ENCODE assay signal across 8 mouse cellular contexts in the genomic region with DNA sequence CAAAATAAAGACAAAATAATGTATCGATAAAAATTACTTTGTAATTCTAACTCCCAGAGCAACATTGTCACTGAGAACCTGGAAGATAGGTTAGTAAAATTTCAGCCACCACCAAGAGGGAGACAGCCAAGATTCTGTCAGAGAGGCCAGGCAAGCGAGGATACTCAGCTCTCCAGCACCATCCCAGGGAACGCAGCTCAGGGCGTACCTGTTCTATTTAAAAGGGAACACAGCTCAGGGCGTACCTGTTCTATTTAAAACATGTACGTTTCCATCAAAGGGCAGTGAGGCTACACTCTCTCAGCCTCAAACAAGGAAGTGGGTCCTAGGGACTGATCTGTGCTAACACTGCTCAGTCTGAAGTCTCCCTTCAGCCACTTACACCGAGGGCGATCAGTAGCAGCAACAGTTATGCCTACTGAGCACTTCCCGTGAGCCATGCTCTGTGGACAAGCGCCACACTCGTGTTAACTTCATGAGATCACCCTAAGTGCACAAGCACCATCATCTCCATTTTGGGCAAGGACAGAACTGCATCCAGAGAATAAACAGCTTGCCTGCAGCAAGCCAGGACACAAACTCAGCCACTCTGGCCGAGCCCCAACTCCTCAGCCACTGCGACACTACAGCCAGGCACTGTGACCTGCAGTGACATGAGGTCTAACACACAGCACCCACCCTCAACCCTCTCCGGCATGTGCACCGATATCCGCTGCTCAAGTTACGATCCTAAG. TPM values are rescaled to one million over a fixed set of nuclear protein-coding genes. Genes with fewer than 3 reads are reported as not detected.
DNase-seq lines count a peak whose midpoint lies in the region; ATAC-seq and TF ChIP-seq lines count a peak whose summit lies in the region.

No protein-coding gene starts in this region.

- H3K27me3 ChIP-seq in cerebellum, adult 2 months (ENCODE audit: control insufficient read depth, insufficient read depth, low read length): no peaks in the 10 kb centered on the region
- no peaks in the 10 kb centered on the region for H3K27me3 ChIP-seq in forebrain, embryonic 16.5 days (replicated peaks; ENCODE audit: control insufficient read depth, insufficient read depth, low read length)
- no peaks in the 10 kb centered on the region for H3K27me3 ChIP-seq in midbrain, embryonic 14.5 days (ENCODE audit: control insufficient read depth, insufficient read depth, low read length)
- H3K27me3 ChIP-seq in thymus, adult 2 months (ENCODE audit: control insufficient read depth, insufficient read depth, low read length): no peaks in the 10 kb centered on the region

- ATAC-seq in forebrain, embryonic 16.5 days: no peak
- ATAC-seq in midbrain, embryonic 14.5 days (ENCODE audit: low FRiP score, low TSS enrichment): no peak

- no peaks in the 10 kb centered on the region for H3K9me3 ChIP-seq in forebrain, embryonic 16.5 days (ENCODE audit: control insufficient read depth, low read length)
- H3K9me3 ChIP-seq in midbrain, embryonic 14.5 days (ENCODE audit: control insufficient read depth, low read length): no peaks in the 10 kb centered on the region

- peak overlapping the region; percentile 91 for H3K27ac ChIP-seq in layer of hippocampus, adult 2 months
- peak overlapping the region; percentile 89 for H3K27ac ChIP-seq in cerebellum, adult 2 months (ENCODE audit: insufficient read depth, low read length)
- no peak overlapping the region for H3K27ac ChIP-seq in forebrain, embryonic 16.5 days (ENCODE audit: low read length)
- no peak overlapping the region for H3K27ac ChIP-seq in midbrain, embryonic 14.5 days (replicated peaks; ENCODE audit: low read depth, low read length)
- H3K27ac ChIP-seq in thymus, adult 2 months (ENCODE audit: control insufficient read depth, insufficient read depth, low read length): no peak overlapping the region

- DNase-seq in layer of hippocampus, adult 2 months (ENCODE audit: low spot score in 2 of 2): no peak
- no peak for DNase-seq in layer of hippocampus, adult 9-10 months (ENCODE audit: low spot score)
- DNase-seq in cerebellum, adult 2 months: peak; percentile 77 to 78
- DNase-seq in midbrain, embryonic 14.5 days: no peak
- DNase-seq in thymus, adult 2 months: no peak
- DNase-seq in spleen, postnatal 36 days (ENCODE audit: low spot score in 2 of 2): no peak
- DNase-seq in right cerebral cortex, postnatal 14 days: no peak

- H3K4me3 ChIP-seq in layer of hippocampus, adult 2 months: peak overlapping the region; percentile 66
- peak overlapping the region; percentile 90 for H3K4me3 ChIP-seq in cerebellum, adult 2 months (replicated peaks; ENCODE audit: insufficient read depth, low read depth, low read length)
- no peak overlapping the region for H3K4me3 ChIP-seq in forebrain, embryonic 16.5 days (replicated peaks; ENCODE audit: low read length)
- 0 out of 2 replicates have a peak overlapping the region, but pooled peaks have one; percentile 3 for H3K4me3 ChIP-seq in midbrain, embryonic 14.5 days (replicated peaks; ENCODE audit: low read depth, low read length)
- no peak overlapping the region for H3K4me3 ChIP-seq in thymus, adult 2 months (ENCODE audit: control insufficient read depth, insufficient read depth, low read length)

- H3K9ac ChIP-seq in forebrain, embryonic 16.5 days (replicated peaks; ENCODE audit: low read depth, low read length): no peak overlapping the region
- H3K9ac ChIP-seq in midbrain, embryonic 14.5 days (replicated peaks; ENCODE audit: low read length): no peak overlapping the region

- TF ChIP-seq POLR2A in cerebellum, adult 2 months (IDR thresholded peaks at IDR 0.05; ENCODE audit: borderline replicate concordance, insufficient read depth, low read length): no peak
- TF ChIP-seq POLR2A in thymus, adult 2 months (IDR thresholded peaks at IDR 0.05; ENCODE audit: control insufficient read depth, extremely low read depth, insufficient read depth, low read length, poor library complexity): no peak

- H3K36me3 ChIP-seq in forebrain, embryonic 16.5 days (ENCODE audit: control insufficient read depth, insufficient read depth): no peaks in the 10 kb centered on the region
- H3K36me3 ChIP-seq in midbrain, embryonic 14.5 days (ENCODE audit: control insufficient read depth, insufficient read depth, low read length): no peaks in the 10 kb centered on the region
- no peaks in the 10 kb centered on the region for H3K36me3 ChIP-seq in thymus, adult 2 months (ENCODE audit: control insufficient read depth, insufficient read depth, low read length)

- H3K4me2 ChIP-seq in forebrain, embryonic 16.5 days (ENCODE audit: low read length): peak overlapping the region; percentile 62
- H3K4me2 ChIP-seq in midbrain, embryonic 14.5 days (ENCODE audit: low read length): peak overlapping the region; percentile 81

- 10% methylated on average over 17 of the region's 17 CpGs for WGBS in cerebellum, adult 2 months
- 82% methylated on average over 17 of the region's 17 CpGs for WGBS in forebrain, embryonic 16.5 days
- 86% methylated on average over 17 of the region's 17 CpGs for WGBS in midbrain, embryonic 14.5 days
- WGBS in thymus, adult 2 months: 85% methylated on average over 17 of the region's 17 CpGs

- H3K4me1 ChIP-seq in cerebellum, adult 2 months (ENCODE audit: control insufficient read depth, insufficient read depth, low read length): peaks cover 29% of the 10 kb centered on the region; the same call in 1 of the 2 replicates
- peaks cover 26% of the 10 kb centered on the region for H3K4me1 ChIP-seq in forebrain, embryonic 16.5 days (replicated peaks; ENCODE audit: control insufficient read depth, insufficient read depth, low read length)
- H3K4me1 ChIP-seq in midbrain, embryonic 14.5 days (ENCODE audit: control insufficient read depth, insufficient read depth, low read length): peaks cover 18% of the 10 kb centered on the region
- H3K4me1 ChIP-seq in thymus, adult 2 months (replicated peaks; ENCODE audit: control insufficient read depth, insufficient read depth, low read length): peaks cover 13% of the 10 kb centered on the region

- TF ChIP-seq CTCF in layer of hippocampus, adult 2 months (conservative IDR thresholded peaks at IDR 0.05): no peak
- TF ChIP-seq CTCF in cerebellum, adult 2 months (IDR thresholded peaks at IDR 0.05; ENCODE audit: borderline replicate concordance, insufficient read depth, low read depth, low read length): no peak
- no peak for TF ChIP-seq CTCF in thymus, adult 2 months (IDR thresholded peaks at IDR 0.05; ENCODE audit: borderline replicate concordance, control insufficient read depth, extremely low read depth, insufficient read depth, low read length, poor library complexity)

RNA-seq across cellular contexts. Expression of a gene that starts 30.1 kb away (rescaled TPM):
- 100 to 1,000 TPM; 374 to 406 TPM for total RNA-seq in layer of hippocampus, adult 2 months (2021)
- 103 and 114 TPM in 2 replicates for polyA plus RNA-seq in cerebellum, adult 2 months (2012; rRNA removed)
- polyA plus RNA-seq in forebrain, embryonic 16.5 days (2015; fragmentation: Nextera tagmentation; extraction: Ambion mirVana): 56.1 and 60.5 TPM in 2 replicates
- 82.6 and 84.2 TPM in 2 replicates for polyA plus RNA-seq in midbrain, embryonic 14.5 days (2014; fragmentation: Nextera tagmentation; extraction: Ambion mirVana)
- 9.9 and 13.5 TPM in 2 replicates for polyA plus RNA-seq in thymus, adult 2 months (2012; rRNA removed)

RNA-seq across cellular contexts. Expression of a gene that starts 30.1 kb away (rescaled TPM):
- 10 to 100 TPM; 88.5 to 98.8 TPM for total RNA-seq in layer of hippocampus, adult 2 months (2021)
- 76.9 and 91.6 TPM in 2 replicates for polyA plus RNA-seq in cerebellum, adult 2 months (2012; rRNA removed)
- 168 and 177 TPM in 2 replicates for polyA plus RNA-seq in forebrain, embryonic 16.5 days (2015; fragmentation: Nextera tagmentation; extraction: Ambion mirVana)
- 153 and 173 TPM in 2 replicates for polyA plus RNA-seq in midbrain, embryonic 14.5 days (2014; fragmentation: Nextera tagmentation; extraction: Ambion mirVana)
- 44.5 and 54.3 TPM in 2 replicates for polyA plus RNA-seq in thymus, adult 2 months (2012; rRNA removed)

Comparison
In these comparisons a context has a peak if more than half of its experiments do, and no peak if none do; other contexts are left out.
1. DNase-seq: peak in cerebellum, adult 2 months (2 of 2); none in layer of hippocampus, adult 2 months (0 of 2), layer of hippocampus, adult 9-10 months (single experiment), midbrain, embryonic 14.5 days (single experiment), thymus, adult 2 months (single experiment), spleen, postnatal 36 days (0 of 2) and right cerebral cortex, postnatal 14 days (single experiment).
2. H3K27ac ChIP-seq: peak in layer of hippocampus, adult 2 months (single experiment) and cerebellum, adult 2 months (single experiment); none in forebrain, embryonic 16.5 days (single experiment), midbrain, embryonic 14.5 days (single experiment) and thymus, adult 2 months (single experiment).
3. H3K4me3 ChIP-seq: peak in layer of hippocampus, adult 2 months (single experiment), cerebellum, adult 2 months (single experiment) and midbrain, embryonic 14.5 days (single experiment); none in forebrain, embryonic 16.5 days (single experiment) and thymus, adult 2 months (single experiment).